Mouse (Mus musculus): ENCODE results near the gene Fstl4. TPM values are rescaled to one million over a fixed set of nuclear protein-coding genes. Genes with fewer than 3 reads are reported as not detected.

The Fstl4 gene
- polyA plus RNA-seq, 1 experiment = 0.18 TPM

DNA sequence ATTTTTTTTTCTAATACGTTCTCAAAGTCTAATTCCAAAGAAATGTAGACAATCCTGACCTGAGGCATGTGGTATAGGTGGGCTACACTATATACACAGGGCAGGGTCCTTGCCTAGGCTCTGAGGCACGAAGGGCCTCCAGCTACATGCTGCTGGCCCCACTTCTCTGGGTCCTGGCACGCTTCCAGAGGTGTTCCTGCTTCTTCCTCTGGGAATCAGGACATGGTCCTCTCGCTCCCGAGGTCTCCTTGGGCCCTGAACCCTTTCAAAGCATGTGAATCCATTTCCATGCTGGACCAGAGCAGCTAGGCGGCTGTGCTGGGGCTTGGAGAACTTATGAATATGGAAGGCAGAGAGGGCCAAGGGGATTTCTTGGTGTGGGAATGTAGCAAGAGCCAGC is 292.3 kb downstream of the Fstl4 start:
- Histone ChIP-seq H3K4me1 (ENCODE audit: control insufficient read depth, insufficient read depth, insufficient read length) (no peaks in the 10 kb centered on the region), H3K36me3 (ENCODE audit: control insufficient read depth, insufficient read depth, low read length) (no peaks in the 10 kb centered on the region), H3K27ac (ENCODE audit: insufficient read depth, low read length) (no peak overlapping the region), H3K4me3 (ENCODE audit: extremely low read depth, insufficient read depth, insufficient read length) (no peak overlapping the region), H3K27me3 (ENCODE audit: control insufficient read depth, insufficient read depth, low read length) (no peaks in the 10 kb centered on the region)
- no peak for DNase-seq (ENCODE audit: low read depth in 1 of 2, low spot score in 2 of 2)
- WGBS = 84% methylated on average over 6 of the region's 6 CpGs
- TF ChIP-seq CTCF (IDR thresholded peaks at IDR 0.05; ENCODE audit: extremely low read depth, insufficient read depth, insufficient read length, insufficient replicate concordance) (no peak), POLR2A (IDR thresholded peaks at IDR 0.05; ENCODE audit: low read depth, low read length) (no peak)

DNA sequence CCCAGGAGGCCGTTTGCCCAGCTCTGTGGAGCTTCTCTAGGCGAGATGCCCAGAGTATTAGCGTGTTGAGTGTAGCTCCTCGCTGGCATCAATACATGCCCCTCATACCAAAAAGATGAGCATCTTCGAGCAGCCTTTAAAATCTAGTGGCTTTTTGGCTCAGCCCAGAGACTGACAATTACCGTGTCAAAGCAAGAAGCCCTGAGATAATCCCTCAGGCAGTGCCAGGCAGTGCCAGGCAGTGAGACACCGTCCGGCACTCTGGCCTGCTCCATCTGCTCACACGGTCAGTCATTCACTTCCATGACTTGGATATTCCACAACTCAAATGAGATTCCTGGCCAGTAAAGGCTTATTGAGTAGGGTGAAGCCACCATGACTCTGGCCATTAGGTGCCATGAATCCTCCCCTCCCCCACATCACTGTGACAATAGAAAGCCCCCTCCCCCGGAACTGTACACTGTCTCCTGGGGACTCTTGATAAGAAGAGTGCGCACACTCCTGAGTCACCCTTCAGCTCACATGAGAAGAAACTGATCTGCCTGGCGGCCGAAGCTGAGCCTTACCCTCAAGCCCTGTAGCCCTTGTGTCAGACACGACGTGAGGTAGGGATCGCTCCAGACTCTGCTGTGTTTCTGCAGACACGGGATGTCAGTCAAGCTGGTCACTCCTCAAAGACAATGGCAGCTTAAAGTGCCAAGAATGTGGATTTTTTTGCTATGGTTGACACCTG is 293.6 kb downstream of the Fstl4 start:
- H3K36me3 ChIP-seq (ENCODE audit: control insufficient read depth, insufficient read depth, low read length) = no peaks in the 10 kb centered on the region
- H3K4me1 ChIP-seq (ENCODE audit: control insufficient read depth, insufficient read depth, insufficient read length) = no peaks in the 10 kb centered on the region
- no peak for DNase-seq (ENCODE audit: low read depth in 1 of 2, low spot score in 2 of 2)
- no peak overlapping the region for H3K27ac ChIP-seq (ENCODE audit: insufficient read depth, low read length)
- H3K27me3 ChIP-seq (ENCODE audit: control insufficient read depth, insufficient read depth, low read length) = no peaks in the 10 kb centered on the region
- no peak for TF ChIP-seq POLR2A (IDR thresholded peaks at IDR 0.05; ENCODE audit: low read depth, low read length)
- no peak for TF ChIP-seq CTCF (IDR thresholded peaks at IDR 0.05; ENCODE audit: extremely low read depth, insufficient read depth, insufficient read length, insufficient replicate concordance)
- WGBS = 71% methylated on average over 17 of the region's 17 CpGs
- no peak overlapping the region for H3K4me3 ChIP-seq (ENCODE audit: extremely low read depth, insufficient read depth, insufficient read length)

DNA sequence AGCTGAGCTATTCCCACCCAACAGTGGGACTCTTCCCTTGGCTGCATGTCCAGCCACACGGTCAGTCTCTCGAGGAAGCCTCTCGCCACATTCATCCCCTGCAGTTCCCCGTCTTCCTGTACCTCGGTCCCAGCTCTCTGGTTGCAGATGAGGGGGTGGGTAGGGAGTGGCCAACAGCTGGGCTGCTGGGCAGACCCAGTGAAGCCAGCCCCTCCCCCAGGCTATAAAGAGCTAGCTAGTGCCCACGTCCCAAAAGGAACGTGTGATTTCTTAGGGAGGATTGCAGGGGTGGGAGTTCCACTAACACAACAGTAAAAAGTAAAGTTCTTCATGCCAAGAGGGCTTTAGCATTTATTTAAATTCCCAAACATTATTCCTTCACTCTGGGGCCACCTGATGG is 294.1 kb downstream of the Fstl4 start:
- H3K4me1 ChIP-seq (ENCODE audit: control insufficient read depth, insufficient read depth, insufficient read length) = no peaks in the 10 kb centered on the region
- H3K27me3 ChIP-seq (ENCODE audit: control insufficient read depth, insufficient read depth, low read length) = no peaks in the 10 kb centered on the region
- WGBS = 45% methylated on average over 7 of the region's 7 CpGs
- TF ChIP-seq CTCF (IDR thresholded peaks at IDR 0.05; ENCODE audit: extremely low read depth, insufficient read depth, insufficient read length, insufficient replicate concordance) (no peak), POLR2A (IDR thresholded peaks at IDR 0.05; ENCODE audit: low read depth, low read length) (no peak)
- H3K27ac ChIP-seq (ENCODE audit: insufficient read depth, low read length) = no peak overlapping the region
- DNase-seq (ENCODE audit: low read depth in 1 of 2, low spot score in 2 of 2) = no peak
- H3K4me3 ChIP-seq (ENCODE audit: extremely low read depth, insufficient read depth, insufficient read length) = no peak overlapping the region
- no peaks in the 10 kb centered on the region for H3K36me3 ChIP-seq (ENCODE audit: control insufficient read depth, insufficient read depth, low read length)

DNA sequence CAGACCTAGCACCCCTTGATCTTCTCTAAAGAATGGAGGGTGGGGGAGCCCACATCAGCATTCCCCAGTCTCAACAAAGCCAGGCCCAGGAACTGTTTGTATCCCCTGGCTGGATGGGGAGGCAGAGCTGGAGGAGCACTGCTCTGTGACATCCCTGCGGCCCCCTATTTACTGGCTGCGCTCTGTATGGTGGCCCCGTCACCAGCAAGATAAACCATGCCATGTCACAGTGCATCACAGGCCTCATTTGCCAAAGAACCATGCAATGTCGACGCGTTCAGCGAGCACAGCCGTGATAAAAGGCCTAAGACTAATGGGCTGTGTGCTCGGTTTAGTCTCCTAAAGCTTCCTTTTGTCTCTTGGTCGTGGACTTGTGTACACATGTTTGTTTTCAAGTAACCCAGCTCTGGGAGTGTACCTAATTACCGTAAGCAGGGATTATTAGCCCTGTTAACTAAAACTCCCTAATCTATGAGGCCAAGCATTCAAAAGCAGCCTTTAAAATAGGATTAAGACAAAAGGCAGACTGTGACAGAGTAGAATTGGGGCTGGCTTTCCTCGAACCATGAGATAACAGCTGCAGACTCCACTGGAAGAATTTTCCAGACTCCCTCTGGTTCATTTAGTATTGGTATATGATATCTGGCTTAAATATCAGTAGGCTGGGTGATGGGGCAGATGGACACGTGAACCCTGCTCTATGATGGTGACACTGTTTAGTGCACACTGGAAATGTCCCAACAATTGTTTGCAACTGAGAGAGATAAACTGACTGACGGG is 303.5 kb downstream of the Fstl4 start:
- no peak overlapping the region for H3K27ac ChIP-seq (ENCODE audit: insufficient read depth, low read length)
- no peak overlapping the region for H3K4me3 ChIP-seq (ENCODE audit: extremely low read depth, insufficient read depth, insufficient read length)

DNA sequence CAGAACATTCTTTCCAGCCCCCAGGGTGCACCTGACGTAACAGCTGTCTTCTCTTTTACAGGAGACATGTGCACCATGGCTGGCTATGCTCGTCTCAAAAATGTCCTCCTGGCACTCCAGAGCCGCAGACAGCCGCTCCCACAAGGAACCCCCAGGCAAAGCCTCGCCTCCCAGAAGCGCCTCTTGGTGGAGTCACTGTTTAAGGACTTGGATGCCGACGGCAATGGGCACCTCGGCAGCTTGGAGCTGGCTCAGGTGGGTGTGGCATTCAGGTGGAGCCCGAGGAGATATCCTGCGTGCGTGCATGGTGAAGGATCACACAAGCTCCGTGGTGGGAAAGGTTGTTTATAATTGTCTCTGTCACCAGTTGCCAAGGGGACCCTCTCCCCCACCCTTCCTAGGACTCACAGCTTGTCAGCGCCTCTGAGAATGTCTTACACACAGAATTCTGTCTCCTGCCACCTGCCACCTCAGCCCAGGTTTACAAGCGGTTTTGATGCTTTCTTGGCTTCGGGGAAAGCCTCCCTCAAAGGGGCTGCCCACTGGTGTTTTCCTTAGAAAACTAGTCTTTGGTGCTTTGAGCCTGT is 304.1 kb downstream of the Fstl4 start:
- H3K4me1 ChIP-seq (ENCODE audit: control insufficient read depth, insufficient read depth, insufficient read length) = no peaks in the 10 kb centered on the region
- WGBS = 81% methylated on average over 16 of the region's 16 CpGs
- DNase-seq (ENCODE audit: low read depth in 1 of 2, low spot score in 2 of 2) = no peak
- no peak overlapping the region for H3K4me3 ChIP-seq (ENCODE audit: extremely low read depth, insufficient read depth, insufficient read length)
- H3K27ac ChIP-seq (ENCODE audit: insufficient read depth, low read length) = no peak overlapping the region
- no peak for TF ChIP-seq POLR2A (IDR thresholded peaks at IDR 0.05; ENCODE audit: low read depth, low read length)
- no peak for TF ChIP-seq CTCF (IDR thresholded peaks at IDR 0.05; ENCODE audit: extremely low read depth, insufficient read depth, insufficient read length, insufficient replicate concordance)
- no peaks in the 10 kb centered on the region for H3K36me3 ChIP-seq (ENCODE audit: control insufficient read depth, insufficient read depth, low read length)
- H3K27me3 ChIP-seq (ENCODE audit: control insufficient read depth, insufficient read depth, low read length) = no peaks in the 10 kb centered on the region

More for the DNA sequence above, 303.5 kb downstream of the Fstl4 start:
- Histone ChIP-seq H3K4me1 (ENCODE audit: control insufficient read depth, insufficient read depth, insufficient read length) (no peaks in the 10 kb centered on the region), H3K36me3 (ENCODE audit: control insufficient read depth, insufficient read depth, low read length) (no peaks in the 10 kb centered on the region), H3K27me3 (ENCODE audit: control insufficient read depth, insufficient read depth, low read length) (no peaks in the 10 kb centered on the region)
- TF ChIP-seq POLR2A (IDR thresholded peaks at IDR 0.05; ENCODE audit: low read depth, low read length) = no peak
- TF ChIP-seq CTCF (IDR thresholded peaks at IDR 0.05; ENCODE audit: extremely low read depth, insufficient read depth, insufficient read length, insufficient replicate concordance) = no peak
- 83% methylated on average over 14 of the region's 14 CpGs for WGBS
- no peak for DNase-seq (ENCODE audit: low read depth in 1 of 2, low spot score in 2 of 2)

DNA sequence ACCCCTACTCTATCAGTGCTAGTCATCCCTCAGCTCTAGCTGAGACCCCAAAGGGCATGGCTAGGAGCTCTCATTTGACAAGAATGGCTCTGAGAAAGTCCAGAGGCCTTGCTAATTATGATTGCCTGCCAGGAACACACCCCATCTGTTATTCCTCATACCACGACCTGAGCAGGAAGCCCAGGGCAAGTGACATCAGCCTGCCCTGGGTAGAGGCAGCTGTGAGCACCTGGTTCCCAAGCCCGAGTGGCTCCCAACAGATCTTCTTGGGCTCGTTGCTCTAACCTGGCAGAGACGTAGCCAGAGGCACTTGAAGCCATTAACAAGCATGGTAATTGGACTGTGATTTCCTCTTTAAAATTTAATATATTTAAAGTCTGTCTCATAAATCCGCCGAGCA is 305.3 kb downstream of the Fstl4 start:
- no peaks in the 10 kb centered on the region for H3K27me3 ChIP-seq (ENCODE audit: control insufficient read depth, insufficient read depth, low read length)
- no peaks in the 10 kb centered on the region for H3K4me1 ChIP-seq (ENCODE audit: control insufficient read depth, insufficient read depth, insufficient read length)
- no peak overlapping the region for H3K27ac ChIP-seq (ENCODE audit: insufficient read depth, low read length)
- no peak overlapping the region for H3K4me3 ChIP-seq (ENCODE audit: extremely low read depth, insufficient read depth, insufficient read length)
- WGBS = 73% methylated on average over 6 of the region's 6 CpGs
- TF ChIP-seq CTCF (IDR thresholded peaks at IDR 0.05; ENCODE audit: extremely low read depth, insufficient read depth, insufficient read length, insufficient replicate concordance) (no peak), POLR2A (IDR thresholded peaks at IDR 0.05; ENCODE audit: low read depth, low read length) (no peak)
- DNase-seq (ENCODE audit: low read depth in 1 of 2, low spot score in 2 of 2) = no peak
- no peaks in the 10 kb centered on the region for H3K36me3 ChIP-seq (ENCODE audit: control insufficient read depth, insufficient read depth, low read length)

All from spleen, adult 2 months (tissue).